Comparison of ENCODE assay signal across 16 mouse cellular contexts in the genomic region with DNA sequence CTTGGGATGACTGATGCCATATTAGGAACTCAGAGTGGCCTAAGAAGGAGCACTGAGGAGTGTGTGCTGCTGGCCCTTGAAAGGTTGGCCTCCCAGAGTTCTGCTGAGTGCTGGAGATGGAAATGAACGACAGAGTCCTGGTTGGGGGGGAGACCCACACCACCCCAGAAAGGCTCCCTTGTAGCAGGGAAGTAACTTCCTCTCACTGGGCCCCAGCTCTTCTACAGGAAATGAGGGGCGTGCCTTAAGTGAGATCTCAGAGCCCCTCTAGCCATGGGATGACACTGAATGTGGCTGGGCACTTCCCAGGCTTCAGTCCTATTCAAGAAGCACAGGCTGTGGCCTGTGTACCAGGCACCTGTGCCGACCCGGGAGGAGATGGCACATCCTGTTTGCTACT.
A peak's percentile ranks its signal among the peaks of the same experiment; 100 is the strongest.
DNase-seq lines count a peak whose midpoint lies in the region; ATAC-seq and TF ChIP-seq lines count a peak whose summit lies in the region.
"Had no signal": no experiment of that assay in that cellular context is flagged by ENCODE, and none has a peak within 500 bp of the region (broad histone marks: within the 10 kb centered on the region; RNA-seq: fewer than 3 reads in every experiment).

No protein-coding gene starts in this region.

- peak overlapping the region; percentile 25; the same call in 1 of the 2 replicates for H3K27ac ChIP-seq in forebrain, embryonic 10.5 days
- H3K27ac ChIP-seq in forebrain, embryonic 14.5 days (ENCODE audit: low read depth, low read length), result no peak overlapping the region
- H3K27ac ChIP-seq in CH12.LX (ENCODE audit: insufficient read depth, low read depth), result peak overlapping the region; percentile 66
- H3K27ac ChIP-seq: heart, embryonic 13.5 days; layer of hippocampus, adult 2 months; limb, embryonic 15.5 days; midbrain, embryonic 12.5 days had no signal

- peaks cover 23% of the 10 kb centered on the region for H3K27me3 ChIP-seq in forebrain, embryonic 10.5 days (ENCODE audit: poor library complexity, severe bottlenecking)
- no peaks in the 10 kb centered on the region for H3K27me3 ChIP-seq in forebrain, embryonic 14.5 days (replicated peaks; ENCODE audit: control insufficient read depth, insufficient read depth, low read length)
- no peaks in the 10 kb centered on the region for H3K27me3 ChIP-seq in CH12.LX (replicated peaks)

- no peak; the same call in 1 of the 2 replicates for TF ChIP-seq POLR2A in CH12.LX (IDR thresholded peaks at IDR 0.05; ENCODE audit: low read depth, low read length)

- no peaks in the 10 kb centered on the region for H3K9me3 ChIP-seq in forebrain, embryonic 10.5 days
- no peaks in the 10 kb centered on the region for H3K9me3 ChIP-seq in forebrain, embryonic 14.5 days (replicated peaks; ENCODE audit: control insufficient read depth, low read length)
- H3K9me3 ChIP-seq in CH12.LX (replicated peaks; ENCODE audit: low read length), result no peaks in the 10 kb centered on the region
- H3K9me3 ChIP-seq: heart, embryonic 13.5 days; limb, embryonic 15.5 days; midbrain, embryonic 12.5 days had no signal

- H3K36me3 ChIP-seq in forebrain, embryonic 10.5 days (replicated peaks), result no peaks in the 10 kb centered on the region
- no peaks in the 10 kb centered on the region for H3K36me3 ChIP-seq in forebrain, embryonic 14.5 days (ENCODE audit: control insufficient read depth, insufficient read depth, low read length)
- H3K36me3 ChIP-seq in CH12.LX (replicated peaks in 1 of 2; ENCODE audit: control insufficient read depth in 1 of 2, insufficient read depth in 1 of 2, low read length in 1 of 2), result no peaks in the 10 kb centered on the region
- H3K36me3 ChIP-seq: heart, embryonic 13.5 days; limb, embryonic 15.5 days; midbrain, embryonic 12.5 days had no signal

- dilution Hi-C loops in CH12.LX (cut with MboI; ENCODE audit: extremely low pct_ligation_motif_present, extremely low pct_unique_long_range_greater_than_20kb, low sequenced_read_pairs), result no loop called here

- no peak for DNase-seq in forebrain, embryonic 10.5 days (ENCODE audit: extremely low spot score, low spot score)
- DNase-seq in forebrain, embryonic 14.5 days (ENCODE audit: low spot score), result no peak
- no peak for DNase-seq in CH12.LX (ENCODE audit: extremely low read depth)
- peak; percentile 67 for DNase-seq in thymus, postnatal 0 days (ENCODE audit: low spot score)
- no peak for DNase-seq in yolk sac, embryonic 10.5 days (ENCODE audit: low spot score)
- no peak for DNase-seq in adrenal gland, postnatal 14 days
- no peak for DNase-seq in natural killer cell, adult 2 months (ENCODE audit: low spot score in 2 of 2)
- DNase-seq: cerebellum, adult 18-20 months; gastrocnemius, postnatal 25 days had no signal

- no peaks in the 10 kb centered on the region for H3K79me2 ChIP-seq in CH12.LX (replicated peaks; ENCODE audit: control insufficient read depth, extremely low read depth, insufficient read depth, poor library complexity, severe bottlenecking)

- H3K4me2 ChIP-seq in forebrain, embryonic 14.5 days (ENCODE audit: low read length), result no peak overlapping the region
- peak overlapping the region; percentile 65; the same call in 1 of the 2 replicates for H3K4me2 ChIP-seq in CH12.LX (ENCODE audit: insufficient read depth, low read depth, poor library complexity, severe bottlenecking)
- H3K4me2 ChIP-seq: heart, embryonic 13.5 days; limb, embryonic 15.5 days; midbrain, embryonic 12.5 days had no signal

- no peak for TF ChIP-seq CTCF in CH12.LX (conservative IDR thresholded peaks at IDR 0.05 in 1 of 2, IDR thresholded peaks at IDR 0.05 in 1 of 2; ENCODE audit: low read depth in 2 of 2, low read length in 2 of 2)

- no peak for TF ChIP-seq EP300 in CH12.LX (IDR thresholded peaks at IDR 0.05; ENCODE audit: low read length)

- H3K4me3 ChIP-seq in forebrain, embryonic 10.5 days, result no peak overlapping the region
- H3K4me3 ChIP-seq in forebrain, embryonic 14.5 days (ENCODE audit: low read depth, low read length), result no peak overlapping the region
- H3K4me3 ChIP-seq in CH12.LX (replicated peaks in 1 of 3; ENCODE audit: low read depth in 2 of 3, low read length in 2 of 3, poor library complexity in 1 of 3), result peak overlapping the region in 1 of 3 experiments; percentile 19
- H3K4me3 ChIP-seq: heart, embryonic 13.5 days; layer of hippocampus, adult 2 months; limb, embryonic 15.5 days; midbrain, embryonic 12.5 days; myocyte had no signal

- H3K9ac ChIP-seq in forebrain, embryonic 14.5 days (ENCODE audit: low read length), result no peak overlapping the region
- H3K9ac ChIP-seq in CH12.LX (ENCODE audit: insufficient read depth, low read depth), result 0 out of 2 replicates have a peak overlapping the region, but pooled peaks have one; percentile 10
- H3K9ac ChIP-seq: heart, embryonic 13.5 days; limb, embryonic 15.5 days; midbrain, embryonic 12.5 days had no signal

- TF ChIP-seq RAD21 in CH12.LX (IDR thresholded peaks at IDR 0.05; ENCODE audit: low read depth, low read length), result no peak

- ATAC-seq in forebrain, embryonic 14.5 days, result no peak
- 0 out of 4 replicates have a peak, but pooled peaks have one; percentile 23 to 24 for ATAC-seq in hematopoietic stem cell, adult 5-6 weeks (replicated peaks in 1 of 2; ENCODE audit: insufficient read depth in 1 of 2, low FRiP score in 2 of 2, low TSS enrichment in 1 of 2, low read depth in 1 of 2, poor library complexity in 2 of 2, severe bottlenecking in 2 of 2)
- ATAC-seq: hindbrain, embryonic 16.5 days had no signal

- peaks cover 29% of the 10 kb centered on the region for H3K4me1 ChIP-seq in forebrain, embryonic 10.5 days
- 0 out of 2 replicates have a peak, but pooled peaks cover 4% of the 10 kb centered on the region for H3K4me1 ChIP-seq in forebrain, embryonic 14.5 days (ENCODE audit: control insufficient read depth, insufficient read depth, low read length)
- peaks cover 41 to 62% of the 10 kb centered on the region in 2 experiments for H3K4me1 ChIP-seq in CH12.LX (ENCODE audit: control insufficient read depth in 1 of 2, insufficient read depth in 2 of 2)

- in situ Hi-C loops in CH12.LX (cut with MboI; ENCODE audit: low pct_ligation_motif_present, low pct_unique_long_range_greater_than_20kb, low sequenced_read_pairs), result no loop called here

- WGBS in forebrain, embryonic 10.5 days, result 72% methylated on average over 4 of the region's 4 CpGs
- WGBS in forebrain, embryonic 14.5 days, result 88% methylated on average over 4 of the region's 4 CpGs

TF ChIP-seq in CH12.LX, 34 proteins besides CTCF, POLR2A, EP300 and RAD21:
- no peak for TF ChIP-seq SIN3A (IDR thresholded peaks at IDR 0.05; ENCODE audit: low read length)
- no peak for TF ChIP-seq MAX (IDR thresholded peaks at IDR 0.05; ENCODE audit: low read length)
- TF ChIP-seq ZKSCAN1 (IDR thresholded peaks at IDR 0.05; ENCODE audit: borderline replicate concordance, low read depth, low read length), result no peak
- TF ChIP-seq USF2 (conservative IDR thresholded peaks at IDR 0.05; ENCODE audit: low read depth, low read length), result no peak
- no peak for TF ChIP-seq ZC3H11A (IDR thresholded peaks at IDR 0.05; ENCODE audit: low read depth, low read length)
- TF ChIP-seq RCOR1 (conservative IDR thresholded peaks at IDR 0.05; ENCODE audit: low read depth, low read length), result no peak
- no peak for TF ChIP-seq E2F4 (IDR thresholded peaks at IDR 0.05; ENCODE audit: insufficient replicate concordance, low read depth, low read length)
- no peak for TF ChIP-seq BHLHE40 (IDR thresholded peaks at IDR 0.05; ENCODE audit: low read depth, low read length)
- TF ChIP-seq NELFE (IDR thresholded peaks at IDR 0.05; ENCODE audit: low read depth, low read length), result no peak
- TF ChIP-seq SMC3 (IDR thresholded peaks at IDR 0.05; ENCODE audit: low read depth, low read length), result no peak
- no peak for TF ChIP-seq ZMIZ1 (IDR thresholded peaks at IDR 0.05; ENCODE audit: low read depth, low read length)
- TF ChIP-seq UBTF (IDR thresholded peaks at IDR 0.05; ENCODE audit: low read depth, low read length), result no peak
- TF ChIP-seq IRF4 (IDR thresholded peaks at IDR 0.05; ENCODE audit: low read depth, low read length), result no peak
